Mouse (Mus musculus): ENCODE results near the gene Gm43951.

DNA sequence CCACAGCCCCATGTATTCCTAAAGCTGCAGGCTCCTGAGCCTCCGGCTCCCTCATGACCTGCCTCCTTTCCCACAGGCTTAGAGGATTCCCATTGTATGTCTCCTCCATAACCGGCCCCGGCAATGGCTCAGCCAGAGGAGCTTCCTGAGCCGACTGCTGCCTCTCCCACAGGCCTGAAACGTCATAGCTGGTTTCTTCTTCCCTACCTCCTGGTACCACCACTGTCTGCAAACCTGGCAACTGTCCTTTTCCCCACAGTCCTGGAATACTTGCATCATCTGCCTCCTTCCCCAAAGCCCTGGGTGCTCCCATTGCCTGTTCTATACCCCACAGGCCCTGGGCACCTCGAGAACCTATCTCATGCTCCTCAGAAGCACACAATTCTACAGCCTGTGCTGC is 1.4 kb downstream of the Gm43951 start:
- no peak for TF ChIP-seq CTCF (IDR thresholded peaks at IDR 0.05; ENCODE audit: low read depth, low read length)
- TF ChIP-seq POLR2A (IDR thresholded peaks at IDR 0.05; ENCODE audit: insufficient read depth, low read length) = no peak

Measured in ES-Bruce4 (cell line).